Mouse (Mus musculus): ENCODE measurements around the gene Agap1. TPM values are rescaled to one million over a fixed set of nuclear protein-coding genes. Genes with fewer than 3 reads are reported as not detected.

Agap1 gene
- polyA plus RNA-seq, 1 experiment from 2014 or later = 7.7 TPM

DNA sequence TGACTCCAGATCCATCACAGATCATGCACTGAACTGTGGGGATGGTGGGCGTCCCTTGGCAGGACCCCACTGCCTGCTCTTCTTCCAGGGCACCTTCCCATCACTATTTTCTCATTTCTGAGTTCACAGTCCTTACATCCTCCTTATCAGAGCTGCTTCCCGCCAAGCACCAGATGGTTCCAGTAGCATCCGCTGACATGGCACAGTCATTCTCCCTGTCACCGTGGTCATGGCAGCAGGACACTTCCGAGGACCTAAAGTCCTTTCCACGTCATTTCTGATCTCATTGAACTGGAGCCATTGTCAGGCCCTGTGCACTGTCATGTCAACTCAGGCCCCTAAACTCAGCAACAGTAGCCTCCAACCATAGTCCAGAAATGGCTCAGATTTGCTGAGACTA, 251.1 kb downstream of the Agap1 start:
- no peaks in the 10 kb centered on the region for H3K36me3 ChIP-seq (ENCODE audit: insufficient read depth, low read length)
- 93% methylated on average over 6 of the region's 6 CpGs for WGBS
- no peak overlapping the region for H3K4me2 ChIP-seq (replicated peaks; ENCODE audit: low read depth, low read length)
- no peak for ATAC-seq (ENCODE audit: low FRiP score, low TSS enrichment)
- peaks cover 10% of the 10 kb centered on the region; the same call in 1 of the 2 replicates for H3K4me1 ChIP-seq (ENCODE audit: insufficient read depth, low read length)
- H3K9me3 ChIP-seq (ENCODE audit: low read length) = no peaks in the 10 kb centered on the region
- H3K4me3 ChIP-seq (ENCODE audit: low read length) = no peak overlapping the region
- H3K27me3 ChIP-seq (ENCODE audit: insufficient read depth, low read length) = no peaks in the 10 kb centered on the region
- no peak overlapping the region for H3K27ac ChIP-seq (ENCODE audit: low read length)
- H3K9ac ChIP-seq (replicated peaks; ENCODE audit: low read length) = no peak overlapping the region

DNA sequence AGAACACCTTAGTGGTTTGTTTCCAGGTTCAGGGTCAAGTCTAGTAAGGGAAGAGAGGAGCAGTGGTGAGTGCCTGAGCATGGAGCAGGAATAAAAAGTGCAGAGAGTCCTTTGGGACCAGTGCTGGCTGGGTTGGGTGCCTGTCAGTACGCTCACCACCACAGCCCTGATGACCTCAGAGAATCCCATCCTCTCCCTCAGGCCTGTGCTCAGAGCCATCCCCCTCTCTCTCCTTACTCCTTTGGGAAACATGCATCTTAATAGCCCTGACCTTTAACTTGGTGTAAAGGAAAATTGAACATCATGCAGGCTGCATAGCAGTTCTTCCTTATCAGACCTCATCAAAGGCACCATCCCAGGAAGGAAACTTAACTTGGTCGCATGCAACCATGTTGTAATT, 252.3 kb downstream of the Agap1 start:
- ATAC-seq (ENCODE audit: low FRiP score, low TSS enrichment) = no peak
- H3K4me1 ChIP-seq (ENCODE audit: insufficient read depth, low read length) = peaks cover 10% of the 10 kb centered on the region; the same call in 1 of the 2 replicates
- H3K4me3 ChIP-seq (ENCODE audit: low read length) = no peak overlapping the region
- H3K4me2 ChIP-seq (replicated peaks; ENCODE audit: low read depth, low read length) = no peak overlapping the region
- H3K9me3 ChIP-seq (ENCODE audit: low read length) = no peaks in the 10 kb centered on the region
- no peak overlapping the region for H3K9ac ChIP-seq (replicated peaks; ENCODE audit: low read length)
- H3K27ac ChIP-seq (ENCODE audit: low read length) = no peak overlapping the region
- WGBS = 87% methylated on average over 2 of the region's 2 CpGs
- H3K36me3 ChIP-seq (ENCODE audit: insufficient read depth, low read length) = no peaks in the 10 kb centered on the region
- H3K27me3 ChIP-seq (ENCODE audit: insufficient read depth, low read length) = no peaks in the 10 kb centered on the region

DNA sequence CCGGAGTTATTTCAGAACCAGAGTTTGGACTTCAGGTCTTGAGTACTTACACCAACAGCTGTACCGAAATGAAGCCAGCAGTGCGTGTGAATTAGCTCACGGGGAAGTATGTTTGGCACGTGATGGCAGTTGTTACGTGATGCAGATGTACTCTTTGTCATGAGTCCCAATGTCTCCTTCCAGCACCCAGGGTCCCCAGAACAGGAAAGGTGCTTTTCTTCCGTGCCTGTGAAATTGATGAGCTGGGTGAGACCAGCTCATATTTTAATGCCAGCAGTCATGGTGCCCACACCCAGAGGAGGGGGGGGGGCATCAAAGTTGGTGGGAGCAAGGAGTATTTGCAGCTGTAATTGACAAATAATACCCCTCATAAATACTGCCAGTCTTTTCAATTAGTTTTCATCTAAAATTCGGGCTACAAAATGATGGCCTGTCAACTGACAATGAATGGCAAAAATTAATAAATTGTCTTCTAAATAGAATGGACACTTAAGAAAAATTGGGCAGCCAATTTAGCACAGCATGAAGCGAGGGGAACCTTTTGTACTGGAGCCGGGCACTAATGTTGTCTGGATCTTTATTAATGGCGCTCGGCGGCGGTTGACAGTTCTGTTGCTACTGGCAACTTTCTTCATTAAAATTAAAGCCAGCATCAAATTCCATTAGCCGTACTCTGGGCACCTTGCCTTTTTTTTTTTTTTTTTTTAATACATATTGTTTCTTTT, 253.3 kb downstream of the Agap1 start:
- 78% methylated on average over 15 of the region's 15 CpGs for WGBS
- no peak overlapping the region for H3K27ac ChIP-seq (ENCODE audit: low read length)
- H3K36me3 ChIP-seq (ENCODE audit: insufficient read depth, low read length) = no peaks in the 10 kb centered on the region
- ATAC-seq (ENCODE audit: low FRiP score, low TSS enrichment) = no peak
- H3K27me3 ChIP-seq (ENCODE audit: insufficient read depth, low read length) = no peaks in the 10 kb centered on the region
- H3K9me3 ChIP-seq (ENCODE audit: low read length) = no peaks in the 10 kb centered on the region
- peaks cover 9% of the 10 kb centered on the region; the same call in 1 of the 2 replicates for H3K4me1 ChIP-seq (ENCODE audit: insufficient read depth, low read length)
- H3K4me2 ChIP-seq (replicated peaks; ENCODE audit: low read depth, low read length) = no peak overlapping the region
- H3K4me3 ChIP-seq (ENCODE audit: low read length) = no peak overlapping the region
- H3K9ac ChIP-seq (replicated peaks; ENCODE audit: low read length) = no peak overlapping the region

DNA sequence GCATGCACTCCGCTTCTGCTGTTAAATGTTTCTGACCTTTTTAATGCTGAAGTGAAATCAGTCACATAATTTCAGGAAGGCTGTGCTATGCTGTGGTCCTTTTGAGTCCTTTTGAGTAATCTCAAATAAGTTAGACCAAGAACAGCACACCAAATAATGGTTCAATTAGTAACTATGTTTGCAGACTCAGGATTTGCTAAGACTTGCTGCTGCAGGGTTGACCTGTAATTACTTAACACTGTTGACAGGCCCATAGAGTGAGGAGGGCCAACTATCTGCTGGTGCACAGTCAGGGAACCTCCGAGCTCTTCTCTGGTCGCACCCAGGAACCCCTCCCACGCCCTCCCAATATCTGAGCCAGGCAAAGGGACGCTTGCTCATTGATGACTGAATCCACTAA, 255.2 kb downstream of the Agap1 start:
- ATAC-seq (ENCODE audit: low FRiP score, low TSS enrichment) = no peak
- Histone ChIP-seq H3K4me3 (ENCODE audit: low read length) (no peak overlapping the region), H3K27ac (ENCODE audit: low read length) (no peak overlapping the region), H3K9me3 (ENCODE audit: low read length) (no peaks in the 10 kb centered on the region), H3K4me2 (replicated peaks; ENCODE audit: low read depth, low read length) (no peak overlapping the region), H3K9ac (replicated peaks; ENCODE audit: low read length) (no peak overlapping the region), H3K4me1 (ENCODE audit: insufficient read depth, low read length) (peaks cover 8% of the 10 kb centered on the region; the same call in 1 of the 2 replicates), H3K36me3 (ENCODE audit: insufficient read depth, low read length) (no peaks in the 10 kb centered on the region), H3K27me3 (ENCODE audit: insufficient read depth, low read length) (no peaks in the 10 kb centered on the region)
- WGBS = 64% methylated on average over 5 of the region's 5 CpGs

DNA sequence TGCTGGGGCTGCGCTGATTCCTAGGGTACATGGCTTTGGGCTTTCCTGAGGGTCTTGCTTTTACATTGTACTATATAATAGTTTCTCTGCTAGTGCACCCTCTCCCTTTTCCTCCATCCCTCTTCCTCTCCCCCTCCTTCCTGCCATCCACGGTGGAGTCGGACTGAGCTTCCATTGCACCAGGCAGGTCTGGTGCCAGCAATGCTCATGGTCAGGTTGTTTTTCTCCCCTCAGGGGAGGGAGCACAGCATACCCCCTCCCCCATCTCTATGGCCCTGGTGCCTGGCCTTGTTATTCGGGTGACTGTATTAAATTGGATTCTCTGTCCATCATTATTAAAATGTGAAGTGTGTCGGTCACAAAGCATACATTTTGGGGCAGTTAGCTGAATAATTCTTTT, 259.1 kb downstream of the Agap1 start:
- H3K9ac ChIP-seq (replicated peaks; ENCODE audit: low read length) = no peak overlapping the region
- H3K4me3 ChIP-seq (ENCODE audit: low read length) = no peak overlapping the region
- no peaks in the 10 kb centered on the region for H3K36me3 ChIP-seq (ENCODE audit: insufficient read depth, low read length)
- ATAC-seq (ENCODE audit: low FRiP score, low TSS enrichment) = no peak
- H3K9me3 ChIP-seq (ENCODE audit: low read length) = no peaks in the 10 kb centered on the region
- H3K27ac ChIP-seq (ENCODE audit: low read length) = no peak overlapping the region
- peaks cover 8% of the 10 kb centered on the region; the same call in 1 of the 2 replicates for H3K4me1 ChIP-seq (ENCODE audit: insufficient read depth, low read length)
- H3K4me2 ChIP-seq (replicated peaks; ENCODE audit: low read depth, low read length) = no peak overlapping the region
- WGBS = 49% methylated on average over 5 of the region's 5 CpGs
- no peaks in the 10 kb centered on the region for H3K27me3 ChIP-seq (ENCODE audit: insufficient read depth, low read length)

DNA sequence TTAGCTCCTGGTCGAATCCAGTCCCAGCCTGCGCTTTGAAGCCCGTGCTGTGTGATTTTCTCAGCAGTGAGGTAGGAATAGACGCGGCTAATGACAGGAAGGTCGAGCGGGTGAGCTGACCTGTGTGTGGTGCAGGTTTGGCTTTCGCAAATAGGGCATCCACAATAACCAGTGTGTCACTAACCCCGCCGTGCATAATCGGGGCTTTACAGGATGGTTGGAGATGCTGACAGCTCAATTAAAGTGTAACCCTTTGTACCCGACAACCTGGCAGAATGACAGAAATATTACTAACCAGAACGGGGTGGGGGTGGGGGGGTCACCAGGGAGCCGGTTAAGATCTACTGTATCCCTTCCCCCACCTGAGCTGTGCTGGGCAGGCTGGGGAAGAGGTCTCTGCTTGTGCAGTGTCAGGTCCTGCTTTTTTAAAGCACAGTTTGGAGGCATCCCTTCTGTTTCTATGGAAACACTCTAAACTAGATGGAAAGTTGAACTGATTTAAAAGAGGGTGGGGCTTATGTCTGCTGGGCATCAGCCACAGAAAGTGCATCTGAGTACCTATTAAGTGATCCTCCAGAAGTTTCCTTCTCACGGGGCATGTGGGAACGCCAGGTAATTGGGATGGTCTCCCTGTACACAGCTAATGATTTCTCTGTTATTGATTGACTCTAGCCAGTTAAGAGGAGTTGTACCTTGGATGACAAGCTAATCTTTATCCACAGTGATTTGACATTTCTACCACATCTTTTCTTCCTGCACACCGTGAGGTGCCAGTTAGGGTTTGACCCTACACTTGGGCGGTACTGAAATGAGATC, 259.8 kb downstream of the Agap1 start:
- WGBS = 35% methylated on average over 18 of the region's 18 CpGs
- Histone ChIP-seq H3K27me3 (ENCODE audit: insufficient read depth, low read length) (no peaks in the 10 kb centered on the region), H3K9ac (replicated peaks; ENCODE audit: low read length) (no peak overlapping the region), H3K4me3 (ENCODE audit: low read length) (no peak overlapping the region), H3K27ac (ENCODE audit: low read length) (peak overlapping the region; percentile 35; the same call in 1 of the 2 replicates), H3K4me1 (ENCODE audit: insufficient read depth, low read length) (peaks cover 8% of the 10 kb centered on the region; the same call in 1 of the 2 replicates), H3K9me3 (ENCODE audit: low read length) (no peaks in the 10 kb centered on the region), H3K36me3 (ENCODE audit: insufficient read depth, low read length) (no peaks in the 10 kb centered on the region), H3K4me2 (replicated peaks; ENCODE audit: low read depth, low read length) (no peak overlapping the region)
- peak; percentile 78 for ATAC-seq (ENCODE audit: low FRiP score, low TSS enrichment)

DNA sequence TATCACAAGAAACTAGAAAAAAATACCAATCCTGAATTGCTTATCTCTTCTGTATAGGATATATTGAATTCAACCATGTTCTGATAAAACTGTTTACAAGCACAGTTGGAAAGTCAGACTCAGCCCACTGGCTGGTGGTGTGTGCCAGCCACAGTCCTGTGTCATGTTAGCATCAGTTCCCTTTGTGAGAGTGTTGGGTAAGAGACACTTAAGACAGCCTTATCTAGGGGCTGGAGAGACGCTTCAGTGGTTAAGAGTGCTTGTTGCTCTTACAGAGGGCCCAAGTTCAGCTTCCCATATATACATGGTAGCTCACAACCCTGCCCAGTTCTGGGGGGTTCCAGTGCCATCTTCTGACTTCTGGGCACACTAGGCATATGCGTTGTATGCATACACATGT, 261.6 kb downstream of the Agap1 start:
- H3K27ac ChIP-seq (ENCODE audit: low read length) = no peak overlapping the region
- H3K4me3 ChIP-seq (ENCODE audit: low read length) = no peak overlapping the region
- H3K4me1 ChIP-seq (ENCODE audit: insufficient read depth, low read length) = peaks cover 6% of the 10 kb centered on the region; the same call in 1 of the 2 replicates
- no peaks in the 10 kb centered on the region for H3K36me3 ChIP-seq (ENCODE audit: insufficient read depth, low read length)
- H3K27me3 ChIP-seq (ENCODE audit: insufficient read depth, low read length) = no peaks in the 10 kb centered on the region
- WGBS = 92% methylated on average over 2 of the region's 2 CpGs
- no peak overlapping the region for H3K9ac ChIP-seq (replicated peaks; ENCODE audit: low read length)
- no peaks in the 10 kb centered on the region for H3K9me3 ChIP-seq (ENCODE audit: low read length)
- H3K4me2 ChIP-seq (replicated peaks; ENCODE audit: low read depth, low read length) = no peak overlapping the region
- no peak for ATAC-seq (ENCODE audit: low FRiP score, low TSS enrichment)

DNA sequence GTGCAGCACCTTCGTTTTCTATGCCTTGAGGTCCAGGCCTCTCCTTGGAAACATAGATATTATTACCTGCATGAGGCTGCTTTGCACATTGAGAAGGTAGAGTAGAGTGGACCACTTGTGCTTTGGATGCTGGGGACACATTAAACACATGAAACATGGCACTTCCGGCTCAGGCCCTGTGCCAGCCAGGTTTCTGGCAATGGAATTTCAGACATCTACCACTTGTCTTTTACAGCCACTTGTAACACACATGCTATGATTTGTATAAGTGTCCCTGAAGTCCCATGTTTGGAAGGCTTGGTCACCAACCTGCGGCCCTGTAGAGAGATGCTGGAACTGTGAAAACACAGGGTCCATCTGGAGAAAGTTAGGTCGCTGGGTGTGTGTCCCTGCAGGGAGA, 262.5 kb downstream of the Agap1 start:
- ATAC-seq (ENCODE audit: low FRiP score, low TSS enrichment) = no peak
- WGBS = 92% methylated on average over 4 of the region's 4 CpGs
- Histone ChIP-seq H3K27me3 (ENCODE audit: insufficient read depth, low read length) (no peaks in the 10 kb centered on the region), H3K4me1 (ENCODE audit: insufficient read depth, low read length) (0 out of 2 replicates have a peak, but pooled peaks cover 6% of the 10 kb centered on the region), H3K4me3 (ENCODE audit: low read length) (no peak overlapping the region), H3K27ac (ENCODE audit: low read length) (no peak overlapping the region), H3K4me2 (replicated peaks; ENCODE audit: low read depth, low read length) (no peak overlapping the region), H3K9me3 (ENCODE audit: low read length) (no peaks in the 10 kb centered on the region), H3K36me3 (ENCODE audit: insufficient read depth, low read length) (no peaks in the 10 kb centered on the region), H3K9ac (replicated peaks; ENCODE audit: low read length) (no peak overlapping the region)

DNA sequence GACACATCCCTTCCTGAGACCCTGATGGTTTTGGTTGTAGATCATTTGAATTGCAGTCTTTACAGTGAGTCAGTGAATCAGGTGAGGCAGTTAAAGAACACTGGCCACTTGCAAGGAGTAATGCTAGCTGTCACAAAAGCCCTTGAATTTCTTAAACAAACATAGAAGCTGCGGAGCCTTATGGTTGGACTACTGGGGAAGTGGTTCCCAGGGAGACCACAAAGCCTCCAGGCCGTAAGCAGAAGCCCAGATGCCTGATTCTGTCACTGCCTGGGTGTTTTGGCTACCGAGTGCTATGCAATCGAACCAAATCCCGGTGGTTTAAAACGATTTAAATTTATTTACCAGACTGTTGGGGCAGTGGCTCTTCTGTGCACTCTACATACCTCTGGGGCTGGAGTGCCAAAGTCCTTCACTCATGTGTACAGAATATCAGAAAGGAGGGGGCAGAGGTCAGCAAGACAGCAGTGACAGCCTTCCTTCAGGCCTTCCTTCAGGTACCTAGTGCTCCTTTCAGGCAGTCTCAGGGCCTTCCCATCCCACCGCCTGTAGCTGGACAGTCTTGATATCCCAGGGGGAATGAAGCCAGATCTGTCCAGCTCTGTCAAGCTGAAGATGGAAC, 264.3 kb downstream of the Agap1 start:
- H3K4me3 ChIP-seq (ENCODE audit: low read length) = no peak overlapping the region
- no peak overlapping the region for H3K4me2 ChIP-seq (replicated peaks; ENCODE audit: low read depth, low read length)
- H3K9me3 ChIP-seq (ENCODE audit: low read length) = no peaks in the 10 kb centered on the region
- H3K27ac ChIP-seq (ENCODE audit: low read length) = no peak overlapping the region
- H3K36me3 ChIP-seq (ENCODE audit: insufficient read depth, low read length) = no peaks in the 10 kb centered on the region
- H3K4me1 ChIP-seq (ENCODE audit: insufficient read depth, low read length) = peaks cover under 1% of the 10 kb centered on the region; the same call in 1 of the 2 replicates
- no peak overlapping the region for H3K9ac ChIP-seq (replicated peaks; ENCODE audit: low read length)
- WGBS = 61% methylated on average over 7 of the region's 7 CpGs
- H3K27me3 ChIP-seq (ENCODE audit: insufficient read depth, low read length) = no peaks in the 10 kb centered on the region
- no peak for ATAC-seq (ENCODE audit: low FRiP score, low TSS enrichment)
